Mouse (Mus musculus) ES-E14 (cell line): ENCODE data around the gene Eif2ak4. TPM values are rescaled to one million over a fixed set of nuclear protein-coding genes. Genes with fewer than 3 reads are reported as not detected.

ENCODE experiments used
- DNase-seq: peaks from one replicate; pipeline ENCODE4 v3.0.0-alpha.2; 2013; ENCODE audit warnings: low read depth, low spot score
- H3K27ac ChIP-seq: 2 replicates; pipeline ENCODE4 v1.5.1; 2012; ENCODE audit warnings: low read depth, mild to moderate bottlenecking, low read length, moderate library complexity, mixed read lengths; ENCODE audit not compliant: poor library complexity, insufficient read depth, severe bottlenecking
- H3K36me3 ChIP-seq: 2 replicates; pipeline ENCODE4 v1.6.1; 2012; ENCODE audit warnings: mild to moderate bottlenecking, low read length, moderate library complexity, mixed read lengths; ENCODE audit not compliant: control insufficient read depth, poor library complexity, insufficient read depth, severe bottlenecking
- H3K4me1 ChIP-seq, 2 experiments: fragments of 150-350 bp in 1 of 2; sonication (generic) in 1 of 2; 2 replicates each; pipeline ENCODE4 v1.6.1; 2012; ENCODE audit warnings: low read length in 2 of 2, mild to moderate bottlenecking in 1 of 2, mixed read lengths in 1 of 2; ENCODE audit not compliant: control insufficient read depth in 2 of 2, insufficient read depth in 2 of 2, poor library complexity in 1 of 2
- H3K4me3 ChIP-seq, 2 experiments: fragments of 150-350 bp in 1 of 2; sonication (generic) in 1 of 2; 2 replicates each; pipeline ENCODE4 v1.5.1; 2012; ENCODE audit warnings: low read length in 2 of 2, low read depth in 1 of 2, mild to moderate bottlenecking in 1 of 2, mixed read lengths in 1 of 2; ENCODE audit not compliant: insufficient read depth in 1 of 2, poor library complexity in 1 of 2, severe bottlenecking in 1 of 2
- H3K9ac ChIP-seq: 2 replicates; pipeline ENCODE4 v1.6.1; 2012; ENCODE audit warnings: low read depth, mild to moderate bottlenecking, low read length, mixed read lengths; ENCODE audit not compliant: poor library complexity, insufficient read depth, severe bottlenecking
- H3K9me3 ChIP-seq: fragments of 150-350 bp; sonication (generic); 2 replicates; pipeline ENCODE4 v1.6.1; 2012; ENCODE audit warnings: low read depth, mild to moderate bottlenecking, low read length; ENCODE audit not compliant: control insufficient read depth, insufficient read depth
- CHD2 ChIP-seq: IDR thresholded peaks from 2 replicates; pipeline ENCODE4 v1.6.1; 2014; ENCODE audit warnings: mild to moderate bottlenecking, low read depth, low read length, inconsistent platforms
- HCFC1 ChIP-seq: IDR thresholded peaks from 2 replicates; pipeline ENCODE4 v1.6.1; 2012; ENCODE audit warnings: low read length, inconsistent platforms, borderline replicate concordance; ENCODE audit not compliant: insufficient read depth
- MAFK ChIP-seq: IDR thresholded peaks from 2 replicates; pipeline ENCODE4 v1.6.1; 2014; ENCODE audit warnings: mild to moderate bottlenecking, low read depth, low read length, inconsistent platforms; ENCODE audit not compliant: insufficient read depth
- ZC3H11A ChIP-seq: IDR thresholded peaks from 2 replicates; pipeline ENCODE4 v1.6.1; 2012; ENCODE audit warnings: low read depth, mild to moderate bottlenecking, inconsistent platforms, low read length, borderline replicate concordance
- ZNF384 ChIP-seq: IDR thresholded peaks from 2 replicates; pipeline ENCODE4 v1.6.1; 2012; ENCODE audit warnings: low read depth, low read length, inconsistent platforms
- in situ Hi-C, 2 experiments: fragments of 600-800 bp; cut with MboI; formaldehyde crosslinking; loops; one replicate each; pipeline ENCODE4 v1.15.1; 2025; ENCODE audit warnings: low sequenced_read_pairs in 2 of 2, inconsistent platforms in 1 of 2; ENCODE audit not compliant: unreplicated experiment in 2 of 2
- total RNA-seq: library from RNA; depleted of rRNA; stranded (reverse); fragments of 300-350 nt; gene quantifications from 2 replicates; pipeline ENCODE4 v1.2.3, GENCODE M21; 2012

Eif2ak4 gene
- total RNA-seq, 1 experiment: 8.1 TPM

GRCm38 (mm10) chr2:118379756-118380155 is 8.7 kb upstream of the Eif2ak4 start:
- in situ Hi-C loops: no loop called here
- H3K27ac ChIP-seq: no peak overlapping the region
- DNase-seq: no peak

GRCm38 (mm10) chr2:118383387-118383786 is 5.0 kb upstream of the Eif2ak4 start:
- H3K27ac ChIP-seq: no peak overlapping the region
- TF ChIP-seq CHD2 (no peak), ZNF384 (no peak), MAFK (no peak), ZC3H11A (no peak), HCFC1 (no peak)
- H3K36me3 ChIP-seq: no peaks in the 10 kb centered on the region
- no peak for DNase-seq
- in situ Hi-C loops: no loop called here
- H3K9ac ChIP-seq: no peak overlapping the region
- no peak overlapping the region for H3K4me3 ChIP-seq
- H3K9me3 ChIP-seq: no peaks in the 10 kb centered on the region
- H3K4me1 ChIP-seq: no peaks in the 10 kb centered on the region

More at GRCm38 (mm10) chr2:118379756-118380155, 8.7 kb upstream of the Eif2ak4 start:
- TF ChIP-seq CHD2 (no peak), ZC3H11A (no peak)
- Histone ChIP-seq H3K4me1 (no peaks in the 10 kb centered on the region), H3K9me3 (no peaks in the 10 kb centered on the region), H3K4me3 (no peak overlapping the region), H3K9ac (no peak overlapping the region), H3K36me3 (no peaks in the 10 kb centered on the region)

DNA sequence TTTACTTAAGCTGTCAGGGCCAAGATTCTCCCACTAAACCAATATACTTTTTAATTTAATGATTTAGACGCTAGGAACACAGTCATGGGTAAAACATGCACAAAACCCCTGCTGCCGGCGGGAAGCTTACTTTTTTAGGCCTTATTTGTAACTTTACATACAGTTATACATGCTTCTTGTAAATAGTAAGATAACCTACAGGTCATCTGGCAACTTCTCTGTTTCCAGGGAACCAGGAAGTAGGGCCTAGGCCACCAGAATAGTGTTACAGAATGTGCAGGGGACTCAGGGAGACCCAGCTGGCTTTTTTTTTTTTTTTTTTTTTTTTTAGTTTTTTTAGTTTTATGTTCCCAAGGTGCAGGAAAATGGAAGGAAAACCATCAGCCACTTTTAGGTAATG is 1.2 kb downstream of the Eif2ak4 start:
- H3K9me3 ChIP-seq: no peaks in the 10 kb centered on the region
- no peak for DNase-seq
- H3K4me3 ChIP-seq: peak overlapping the region in 1 of 2 experiments; percentile 94; a peak in 2 of 4 replicates
- peaks cover 0 to 3% of the 10 kb centered on the region in 2 experiments; a peak in 2 of 4 replicates for H3K4me1 ChIP-seq
- in situ Hi-C loops: no loop called here
- H3K9ac ChIP-seq: no peak overlapping the region
- H3K36me3 ChIP-seq: no peaks in the 10 kb centered on the region
- H3K27ac ChIP-seq: no peak overlapping the region
- TF ChIP-seq CHD2: no peak
- no peak for TF ChIP-seq HCFC1

DNA sequence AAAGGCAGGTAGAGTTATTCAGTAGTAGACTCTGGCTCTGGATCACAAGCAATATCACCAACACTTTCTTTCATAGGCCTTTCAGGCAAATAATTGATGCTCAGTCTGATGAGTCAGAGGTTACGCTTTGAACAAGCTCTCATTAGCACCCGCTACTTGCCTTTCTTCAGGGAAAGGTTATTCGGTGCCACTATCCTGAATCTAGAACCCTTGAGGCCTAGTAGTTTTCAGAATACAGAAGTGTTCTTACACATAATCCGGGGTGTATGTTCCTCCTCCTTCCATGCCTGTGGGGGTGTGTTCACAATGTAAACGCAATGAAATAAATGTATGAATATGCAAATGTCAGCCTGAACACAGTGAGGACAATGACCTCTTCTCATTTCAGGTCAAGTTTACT is 1.7 kb downstream of the Eif2ak4 start:
- Histone ChIP-seq H3K4me1 (peaks cover 0 to 3% of the 10 kb centered on the region in 2 experiments; a peak in 2 of 4 replicates), H3K36me3 (no peaks in the 10 kb centered on the region), H3K27ac (no peak overlapping the region), H3K9me3 (no peaks in the 10 kb centered on the region), H3K4me3 (no peak overlapping the region), H3K9ac (no peak overlapping the region)
- TF ChIP-seq MAFK: no peak
- in situ Hi-C loops: no loop called here
- DNase-seq: no peak

DNA sequence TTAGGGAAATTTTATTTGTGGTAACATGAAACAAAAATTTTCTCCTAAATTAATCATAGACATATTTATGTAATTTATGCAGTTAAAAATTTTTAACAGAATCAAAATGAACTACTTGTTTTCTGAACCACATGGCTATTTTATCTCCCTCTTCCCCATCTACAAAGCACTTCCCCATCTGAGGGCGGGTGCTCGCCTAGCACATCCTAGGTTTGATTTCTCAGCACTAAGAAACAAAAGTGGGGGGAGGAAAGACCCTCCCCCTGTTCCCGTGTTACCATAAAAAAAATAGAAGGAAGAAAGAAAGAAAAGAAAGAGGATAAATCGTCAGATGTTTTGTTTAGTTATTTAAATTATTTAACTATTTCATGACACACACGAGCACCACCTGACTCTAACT is 2.8 kb downstream of the Eif2ak4 start:
- Histone ChIP-seq H3K4me1 (peaks cover 0 to 3% of the 10 kb centered on the region in 2 experiments; a peak in 2 of 4 replicates), H3K9ac (no peak overlapping the region), H3K27ac (no peak overlapping the region), H3K9me3 (no peaks in the 10 kb centered on the region), H3K4me3 (no peak overlapping the region), H3K36me3 (no peaks in the 10 kb centered on the region)
- in situ Hi-C loops: no loop called here
- TF ChIP-seq CHD2: no peak
- TF ChIP-seq ZNF384: no peak
- no peak for TF ChIP-seq HCFC1
- no peak for TF ChIP-seq ZC3H11A
- no peak for TF ChIP-seq MAFK
- DNase-seq: no peak
